Mouse (Mus musculus): ENCODE data around the gene Rbp3.

Rbp3 gene

GRCm38 (mm10) chr14:33953761-33954160, at the start of gene Rbp3:
TSS of gene Rbp3 (plus strand) at chr14:33954003.
- DNase-seq = no peak

GRCm38 (mm10) chr14:33904851-33905250, 49.0 kb upstream of the Rbp3 start:
- DNase-seq = no peak

DNA sequence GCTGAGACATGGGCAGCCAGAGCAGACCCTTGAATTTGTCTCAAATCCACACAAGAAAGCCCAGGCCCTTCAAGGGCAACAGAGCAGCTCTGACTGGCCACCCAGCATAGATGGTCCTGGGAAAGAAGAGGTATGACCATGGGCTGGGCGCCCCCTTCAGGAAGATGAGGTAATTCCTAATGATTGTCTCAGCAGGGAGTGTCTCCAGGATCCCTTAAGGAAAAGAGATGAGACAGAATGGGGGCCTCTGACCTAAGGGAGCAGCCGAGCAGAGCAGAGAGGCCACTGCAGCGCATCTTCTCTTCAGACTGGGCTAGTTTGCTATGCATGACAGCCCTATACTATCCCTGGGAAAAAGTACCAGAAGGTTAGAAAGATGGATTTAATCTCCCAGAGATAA, 40.1 kb upstream of the Rbp3 start:
- peak; percentile 78 to 82 for DNase-seq

DNA sequence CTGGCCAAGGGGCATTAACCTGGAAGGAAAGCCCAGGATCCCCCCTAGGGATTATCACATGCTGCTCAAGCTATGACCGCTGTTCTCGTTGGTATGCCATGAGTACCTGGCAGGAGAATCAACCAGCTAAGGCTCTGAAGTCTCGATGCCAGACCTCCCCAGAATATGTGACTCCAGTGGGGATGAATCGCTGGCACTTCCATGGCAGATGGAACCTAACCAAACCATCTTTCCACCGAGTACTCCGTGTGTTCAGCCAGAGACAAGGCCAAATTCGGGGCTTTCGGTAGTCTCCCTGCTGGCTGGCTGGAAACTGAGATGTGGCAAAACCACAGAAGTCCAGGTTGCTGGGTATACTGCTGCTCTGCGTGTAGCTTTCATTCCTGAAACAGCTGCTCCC, 39.6 kb upstream of the Rbp3 start:
- no peak for DNase-seq

- DNase-seq = no peak
These were observed 32.9 kb upstream of the Rbp3 start for GRCm38 (mm10) chr14:33920727-33921559.

DNA sequence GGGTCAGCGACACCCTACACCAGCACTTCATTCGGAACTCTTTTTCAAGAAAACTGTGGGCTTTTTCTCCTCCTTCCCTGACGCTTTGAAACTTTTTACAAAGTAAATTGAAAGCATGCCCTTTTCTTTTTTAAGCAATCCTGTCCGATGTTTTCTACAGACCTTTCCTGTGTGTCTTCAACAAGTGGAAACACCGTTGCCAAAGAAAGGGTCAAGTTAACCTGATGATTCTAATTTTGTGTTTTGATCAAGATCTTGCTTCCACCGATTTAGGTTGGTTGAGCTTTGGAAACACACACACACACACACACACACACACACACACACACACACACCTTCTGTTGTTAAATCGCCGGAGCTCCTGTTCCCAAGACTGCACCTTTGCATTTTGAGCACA, 31.0 kb upstream of the Rbp3 start:
- DNase-seq = no peak

DNA sequence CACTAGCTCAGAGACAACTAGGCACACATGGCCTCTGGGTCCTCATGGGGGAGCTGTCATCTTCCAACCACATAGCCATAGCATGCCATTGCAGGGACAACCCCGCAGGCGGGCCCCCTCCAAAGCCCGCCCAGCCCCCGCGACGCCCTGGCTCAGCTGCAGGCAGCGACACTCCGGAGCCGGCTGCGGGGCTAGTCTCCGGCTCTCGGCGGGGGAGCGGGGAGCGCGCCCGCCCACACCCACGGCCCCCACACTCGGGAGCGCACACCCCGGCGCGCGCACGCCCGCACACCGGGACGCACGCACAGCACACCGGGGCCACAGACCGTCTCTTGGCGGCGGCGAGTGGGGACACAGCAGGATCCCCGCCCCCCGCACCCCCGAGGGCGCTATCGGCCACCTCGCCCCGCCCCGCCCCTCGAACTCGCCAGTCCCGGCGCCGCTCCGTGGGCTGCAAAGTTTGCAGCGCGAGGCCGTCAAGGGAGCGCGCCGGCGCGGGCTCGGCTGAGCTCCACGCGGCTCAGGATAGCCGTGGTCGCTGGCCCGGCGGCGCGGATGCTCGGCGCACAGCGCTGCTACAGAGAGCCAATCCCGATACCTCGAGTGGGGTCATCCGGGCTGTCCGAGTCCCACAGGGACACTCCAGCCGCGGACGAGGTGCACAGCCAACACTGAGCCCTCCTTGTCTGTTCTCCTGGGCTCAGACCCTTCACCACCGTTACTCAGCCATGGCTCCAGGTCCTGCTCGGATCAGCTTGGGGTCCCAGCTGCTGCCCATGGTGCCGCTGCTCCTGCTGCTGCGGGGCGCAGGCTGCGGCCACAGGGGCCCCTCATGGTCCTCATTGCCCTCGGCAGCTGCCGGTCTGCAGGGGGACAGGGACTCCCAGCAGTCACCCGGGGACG, 30.4 kb upstream of the Rbp3 start, which contains the start of gene Gdf10:
Gene Gdf10 (plus strand): TSS at position 420 of the 903 bp plus-strand sequence.
- DNase-seq = peak; percentile 69 to 70

GRCm38 (mm10) chr14:33931853-33932252, 21.9 kb upstream of the Rbp3 start:
- no peak for DNase-seq

- peak; percentile 88 for DNase-seq
These were observed 20.7 kb upstream of the Rbp3 start for GRCm38 (mm10) chr14:33932935-33933703.

- peak; percentile 81 to 83 for DNase-seq
These were observed 20.0 kb upstream of the Rbp3 start for GRCm38 (mm10) chr14:33933778-33934317.

DNA sequence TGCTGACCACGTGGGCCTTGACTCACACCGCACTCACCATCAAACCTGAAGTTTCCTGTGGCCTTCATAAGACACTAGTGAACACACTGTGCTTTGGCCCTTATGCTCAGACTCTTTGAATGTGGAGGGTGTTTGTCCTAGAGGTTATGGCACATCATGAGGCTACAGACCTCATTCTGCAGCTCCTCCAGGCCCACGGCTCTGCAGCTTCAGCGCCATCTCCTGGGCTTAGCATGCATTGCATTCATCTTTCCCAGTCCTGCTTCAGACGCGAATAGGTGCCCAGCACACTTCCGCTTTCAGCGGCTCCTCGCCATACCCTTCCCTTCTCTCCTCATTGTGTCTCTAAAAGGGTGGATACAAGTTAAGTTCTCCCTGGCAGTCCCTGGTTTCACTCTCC, 14.7 kb upstream of the Rbp3 start:
- DNase-seq = peak; percentile 85

DNA sequence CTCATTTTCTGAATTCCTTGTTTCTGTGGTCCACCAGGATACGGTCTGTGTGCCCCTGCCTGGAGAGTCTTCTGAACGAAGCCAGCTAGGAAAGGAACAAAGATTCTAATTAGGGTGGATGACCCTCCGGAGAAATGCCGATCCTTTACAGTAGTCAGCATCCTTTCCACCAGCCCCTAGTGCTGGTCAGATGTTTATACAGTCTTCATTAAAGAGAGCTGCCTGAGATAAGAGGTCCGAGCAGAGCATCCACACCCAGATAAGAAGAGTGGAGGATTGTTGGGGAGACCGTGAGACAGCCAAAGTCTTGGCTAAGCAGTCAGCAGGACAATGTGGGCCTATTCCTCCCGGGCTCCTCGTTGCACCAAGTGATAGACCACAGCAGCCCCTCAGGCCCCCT, 13.1 kb upstream of the Rbp3 start, which contains the start of gene Gdf2:
Gene Gdf2 (plus strand): TSS at position 301 of the 400 bp plus-strand sequence.
- DNase-seq = no peak

DNA sequence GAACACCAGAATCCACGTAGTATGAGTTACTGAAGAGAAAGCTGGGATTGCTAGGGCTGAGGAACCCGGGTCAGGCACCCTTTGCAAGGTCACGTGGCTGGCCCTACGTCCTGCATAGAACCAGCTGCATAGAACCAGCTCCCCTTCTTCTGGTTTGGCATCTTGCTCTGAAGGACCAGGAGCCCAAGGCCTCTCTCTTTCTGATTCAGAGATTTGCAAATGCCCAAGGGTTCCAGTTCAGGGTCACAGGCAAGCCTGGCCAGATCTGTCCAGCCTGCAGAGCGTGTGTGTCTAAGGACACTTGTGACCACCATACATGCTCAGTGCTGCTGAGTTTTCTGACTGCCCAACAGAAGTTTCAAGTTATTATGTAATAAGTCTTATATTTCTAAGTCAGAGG, 11.6 kb upstream of the Rbp3 start:
- DNase-seq = no peak

DNA sequence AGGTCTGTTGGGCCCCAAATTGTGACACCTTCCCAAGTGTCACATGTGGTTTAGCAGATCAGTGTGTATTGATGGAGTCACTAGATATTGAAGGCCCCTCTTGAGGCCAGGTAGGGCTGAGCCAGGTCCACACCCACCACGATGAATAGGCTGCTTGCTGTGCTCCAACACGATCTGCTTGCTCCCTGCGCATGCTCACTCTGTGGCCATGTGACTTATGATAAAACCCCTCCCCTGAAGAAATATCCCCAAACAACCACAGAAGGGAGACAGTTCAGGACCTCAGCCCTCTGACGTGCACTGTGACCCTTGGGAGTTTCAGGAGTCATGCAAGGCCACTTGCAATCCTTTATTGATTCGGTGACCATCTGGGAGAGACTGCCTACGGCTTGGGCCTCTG, 7.7 kb upstream of the Rbp3 start:
- no peak for DNase-seq

DNA sequence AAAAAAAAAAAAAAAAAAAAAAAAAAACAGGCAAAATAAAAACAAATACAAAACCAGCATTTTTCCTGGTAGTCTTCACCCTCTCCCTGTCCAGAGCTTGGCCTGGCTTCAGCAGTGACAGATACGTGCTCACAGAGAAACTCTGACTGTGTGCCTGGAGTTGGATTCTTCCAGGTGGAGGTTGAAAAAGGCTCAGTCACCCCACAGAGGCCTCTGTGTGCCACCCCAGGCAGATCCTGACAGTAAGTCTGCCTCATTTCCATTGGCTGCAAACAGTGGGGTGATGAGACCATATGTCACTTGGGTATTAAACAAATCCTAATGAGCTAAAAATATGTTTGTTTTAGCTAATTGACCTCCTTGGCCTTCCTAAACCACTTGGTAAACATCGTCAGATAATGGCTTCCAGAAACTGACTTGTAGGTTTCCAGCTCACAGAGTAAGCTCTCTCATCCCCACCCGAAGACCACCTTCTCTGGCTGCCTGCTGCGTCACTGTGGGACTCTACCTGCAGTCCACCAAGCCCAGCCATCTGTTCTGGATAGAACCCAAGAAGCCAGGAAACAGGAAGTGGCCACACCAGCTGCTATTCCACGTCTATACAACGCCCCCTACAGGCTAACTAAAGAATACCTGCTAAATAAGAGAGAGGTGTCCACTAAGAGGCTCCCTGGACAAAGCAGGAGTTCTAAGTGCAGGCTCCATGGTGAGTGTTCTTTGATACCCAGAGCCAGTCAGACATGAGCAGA, 1.4 kb upstream of the Rbp3 start:
- no peak for DNase-seq

DNA sequence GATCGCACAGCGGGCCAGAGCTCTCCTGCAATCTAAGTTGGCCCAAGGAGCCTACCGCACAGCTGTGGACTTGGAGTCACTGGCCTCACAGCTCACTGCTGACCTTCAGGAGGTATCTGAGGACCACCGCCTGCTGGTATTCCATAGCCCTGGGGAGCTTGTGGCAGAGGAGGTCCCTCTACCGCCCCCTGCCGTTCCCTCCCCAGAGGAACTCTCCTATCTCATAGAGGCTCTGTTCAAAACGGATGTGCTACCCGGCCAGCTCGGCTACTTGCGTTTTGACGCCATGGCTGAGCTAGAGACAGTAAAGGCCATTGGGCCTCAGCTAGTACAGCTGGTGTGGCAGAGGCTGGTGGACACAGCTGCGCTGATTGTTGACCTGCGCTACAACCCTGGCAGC, 2.3 kb downstream of the Rbp3 start:
- DNase-seq = no peak

- no peak for DNase-seq
These were observed 4.4 kb downstream of the Rbp3 start for GRCm38 (mm10) chr14:33958186-33958585.

DNA sequence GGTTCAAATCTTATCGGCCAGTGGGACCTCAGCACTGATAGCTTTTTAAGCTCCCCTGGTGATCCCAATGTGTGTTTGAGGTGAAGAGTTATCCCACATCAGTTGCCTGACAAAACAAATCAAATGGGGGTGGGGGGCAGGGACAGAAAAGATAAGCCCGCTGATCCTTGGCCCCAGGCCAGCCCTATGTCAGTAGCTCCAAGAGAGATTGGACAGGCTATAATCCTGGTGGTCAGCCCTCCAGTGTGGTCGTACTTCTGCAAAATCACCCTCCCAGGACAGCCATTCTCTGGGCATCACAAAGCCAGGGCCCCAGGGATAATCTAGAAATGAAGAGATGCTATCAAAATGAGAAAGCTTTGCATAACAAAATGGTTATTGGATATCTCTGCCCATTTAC, 5.0 kb downstream of the Rbp3 start:
- no peak for DNase-seq

GRCm38 (mm10) chr14:33959341-33959740, 5.5 kb downstream of the Rbp3 start:
- peak; percentile 61 to 64 for DNase-seq

DNA sequence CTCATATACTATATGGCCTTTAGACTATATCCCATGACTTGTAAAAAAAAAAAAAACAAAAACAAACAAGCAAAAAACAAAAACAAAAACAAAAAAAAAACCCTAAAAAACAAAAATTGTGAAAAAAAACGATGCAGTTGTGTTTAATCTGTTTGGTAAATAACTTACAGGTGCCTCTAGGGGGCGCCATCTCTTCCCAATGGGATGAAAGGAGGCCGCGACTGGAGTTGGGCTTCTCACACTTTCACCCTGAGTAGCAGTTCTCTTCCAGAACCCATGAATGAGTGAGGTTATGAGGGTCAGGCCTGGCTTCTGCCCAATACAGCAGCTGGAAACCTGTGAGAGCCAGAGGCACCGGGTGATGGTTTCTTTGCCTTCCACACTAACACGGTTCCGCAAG, 11.9 kb downstream of the Rbp3 start:
- no peak for DNase-seq

DNA sequence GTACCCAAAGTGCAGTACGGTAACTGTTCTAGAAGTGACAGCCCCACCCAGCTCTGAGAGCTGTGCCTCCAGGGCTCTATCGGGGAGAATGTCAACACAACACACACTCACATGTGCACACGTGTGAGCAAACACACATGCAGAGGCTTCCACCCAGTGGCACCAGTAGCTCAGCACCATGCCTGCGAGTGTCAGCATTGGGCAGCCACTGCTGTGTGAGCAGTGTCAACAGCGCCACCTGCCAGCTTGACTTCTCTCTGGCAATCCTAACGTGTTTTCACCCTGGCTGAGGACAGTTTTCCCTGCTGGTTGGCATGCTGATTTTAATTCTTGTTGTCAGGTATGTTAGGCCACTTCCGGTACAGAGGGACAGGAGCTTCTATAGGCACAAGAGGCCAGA, 18.9 kb downstream of the Rbp3 start:
- DNase-seq = peak; percentile 35 to 37

DNA sequence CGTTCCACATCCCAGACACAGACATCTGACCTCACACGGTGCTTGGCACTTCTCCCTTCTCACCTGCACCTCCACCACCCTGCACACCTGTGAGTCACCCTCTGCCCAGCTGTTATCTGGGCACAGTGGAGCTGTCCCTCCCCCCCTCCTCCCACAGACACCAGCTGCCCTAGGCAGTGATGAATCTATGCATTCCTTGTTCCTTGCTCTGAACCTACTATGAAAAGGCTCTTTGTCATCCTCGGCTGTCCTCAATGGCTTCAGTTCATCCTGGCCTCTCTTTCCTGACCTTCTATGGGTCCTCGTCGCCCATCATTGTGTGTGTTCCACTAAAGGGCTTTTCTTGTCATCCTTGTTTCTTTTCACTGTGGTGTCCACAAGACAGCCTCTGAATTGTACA, 20.9 kb downstream of the Rbp3 start:
- no peak for DNase-seq

All from kidney, postnatal 4 days (tissue).